Mouse (Mus musculus): ENCODE results near the gene Engase. TPM values are rescaled to one million over a fixed set of nuclear protein-coding genes. Genes with fewer than 3 reads are reported as not detected.
A peak's percentile ranks its signal among the peaks of the same experiment; 100 is the strongest.

Gene Engase
- total RNA-seq, 2 experiments from 2014 or later: 4.2 to 5.1 TPM

DNA sequence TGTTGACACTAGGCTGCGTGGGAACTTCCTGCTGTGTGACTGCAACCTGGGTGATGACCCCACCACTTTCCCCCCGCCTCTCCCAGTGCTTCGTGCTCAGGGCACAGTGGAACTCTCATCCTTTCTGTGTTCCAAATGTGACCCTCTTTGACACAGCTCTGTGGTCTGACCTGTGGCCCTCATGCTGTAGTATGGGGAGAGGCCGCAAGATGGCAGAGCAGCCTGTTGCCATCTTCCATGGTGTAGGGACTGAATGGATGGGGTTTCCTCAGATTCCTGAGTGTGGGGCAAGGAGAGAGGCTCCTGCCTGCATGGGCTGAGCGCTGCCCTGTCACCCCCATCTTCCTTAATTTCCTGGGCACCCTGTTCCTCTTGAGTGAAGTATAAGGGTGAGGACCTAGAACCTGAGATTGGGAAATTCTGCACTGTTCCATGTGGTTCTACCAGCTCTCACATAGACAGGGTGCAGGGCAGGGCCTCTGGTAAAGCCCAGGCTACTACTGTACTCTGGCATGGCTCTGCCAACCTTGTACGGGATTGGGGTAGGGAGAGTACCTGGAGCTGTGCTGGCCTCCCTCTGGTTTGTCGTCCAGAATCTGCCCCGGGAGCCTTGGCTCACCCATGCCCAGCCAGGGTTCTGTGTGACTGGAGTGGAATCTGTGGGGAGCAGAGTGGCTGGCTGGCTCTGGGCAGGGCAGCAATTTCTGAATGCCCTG is 11.7 kb downstream of the Engase start:
- no peak for DNase-seq

DNA sequence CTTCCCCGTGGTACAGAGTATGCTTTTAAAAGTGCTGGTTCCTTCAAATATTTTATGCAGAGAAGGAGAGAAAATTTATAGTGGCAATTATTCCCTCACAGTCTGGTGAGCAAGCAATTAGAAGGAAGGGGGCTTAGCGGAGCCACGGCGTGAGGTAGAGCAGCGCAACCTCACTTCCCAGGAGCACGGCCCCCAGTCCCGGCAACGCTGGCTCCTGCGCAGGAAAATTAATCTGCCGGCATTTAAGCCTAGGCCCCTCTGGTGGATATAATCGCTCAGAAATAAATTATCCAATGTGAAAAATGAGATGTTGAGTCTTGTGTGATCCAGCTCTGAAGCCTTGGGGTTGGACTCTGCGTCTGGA is 12.3 kb downstream of the Engase start:
- DNase-seq: no peak

DNA sequence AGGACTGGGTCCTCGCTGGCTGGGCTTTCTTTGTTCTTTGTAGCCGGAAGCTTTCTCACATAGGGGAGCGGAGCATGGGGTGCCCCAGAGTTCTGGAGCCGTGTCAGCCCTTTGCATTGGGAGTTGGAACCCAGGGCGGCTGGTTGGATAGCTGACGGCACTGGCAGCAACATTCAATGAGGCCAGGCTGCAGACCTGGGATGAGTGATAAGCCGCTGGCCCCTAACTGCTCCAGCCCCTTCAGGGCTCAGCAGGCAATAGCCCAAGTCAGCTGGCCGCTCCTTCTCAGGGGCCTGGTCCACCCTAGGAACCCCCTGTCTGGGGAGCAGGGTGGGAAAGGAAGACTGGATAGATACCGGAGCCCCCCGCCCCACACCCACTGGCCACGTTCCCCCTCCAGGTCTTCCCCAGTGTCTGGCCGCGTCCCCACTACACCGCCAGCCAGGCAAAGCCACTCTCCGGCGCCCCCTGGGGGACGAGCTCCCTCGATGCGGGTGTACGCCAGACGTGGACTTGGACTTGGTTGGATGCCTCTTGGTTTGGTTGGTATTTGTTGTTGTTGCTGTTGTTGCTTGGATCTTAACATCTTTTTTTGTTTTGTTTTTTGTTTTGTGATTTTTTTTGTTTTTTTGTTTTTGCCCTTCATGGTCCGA is 14.1 kb downstream of the Engase start:
- DNase-seq: peak; percentile 74 to 93

DNA sequence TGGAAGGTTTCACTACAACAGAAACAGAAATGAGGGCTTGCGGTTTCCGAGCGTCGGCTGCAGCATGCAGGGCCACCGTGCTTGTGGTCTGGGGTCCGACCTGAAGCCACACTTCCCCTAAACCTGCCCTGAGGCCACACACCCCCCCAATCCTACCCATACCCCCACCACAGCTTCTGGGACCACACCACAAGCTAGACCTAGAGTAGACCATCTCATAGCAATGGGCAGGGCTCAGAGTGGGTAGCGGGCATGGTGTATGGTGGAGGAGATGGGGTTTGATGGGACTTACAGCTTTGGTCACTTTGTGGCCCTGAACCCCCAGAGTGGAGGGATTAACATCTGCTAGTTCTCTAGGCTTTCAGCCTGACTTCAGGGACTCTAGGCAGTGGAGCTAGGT is 14.6 kb downstream of the Engase start:
- no peak for DNase-seq

DNA sequence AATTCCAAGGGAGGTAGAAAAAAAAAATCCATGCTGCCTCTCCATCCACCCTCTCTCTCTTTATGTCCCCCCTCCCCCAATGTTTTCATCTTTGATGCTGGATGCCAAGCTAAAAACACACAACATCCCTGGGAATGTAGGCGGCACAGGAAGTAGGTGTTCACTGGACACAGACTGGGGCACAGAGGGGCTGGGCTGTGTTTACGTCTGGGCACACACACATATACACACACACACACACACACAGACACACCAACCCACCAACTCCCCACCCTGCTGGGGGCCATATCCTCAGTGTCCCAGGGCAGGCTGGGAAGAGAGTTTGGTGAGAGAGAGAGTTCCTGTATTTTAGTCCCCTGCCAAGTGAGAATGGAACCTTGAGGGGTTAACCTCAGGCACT is 16.8 kb downstream of the Engase start:
- no peak for DNase-seq

DNA sequence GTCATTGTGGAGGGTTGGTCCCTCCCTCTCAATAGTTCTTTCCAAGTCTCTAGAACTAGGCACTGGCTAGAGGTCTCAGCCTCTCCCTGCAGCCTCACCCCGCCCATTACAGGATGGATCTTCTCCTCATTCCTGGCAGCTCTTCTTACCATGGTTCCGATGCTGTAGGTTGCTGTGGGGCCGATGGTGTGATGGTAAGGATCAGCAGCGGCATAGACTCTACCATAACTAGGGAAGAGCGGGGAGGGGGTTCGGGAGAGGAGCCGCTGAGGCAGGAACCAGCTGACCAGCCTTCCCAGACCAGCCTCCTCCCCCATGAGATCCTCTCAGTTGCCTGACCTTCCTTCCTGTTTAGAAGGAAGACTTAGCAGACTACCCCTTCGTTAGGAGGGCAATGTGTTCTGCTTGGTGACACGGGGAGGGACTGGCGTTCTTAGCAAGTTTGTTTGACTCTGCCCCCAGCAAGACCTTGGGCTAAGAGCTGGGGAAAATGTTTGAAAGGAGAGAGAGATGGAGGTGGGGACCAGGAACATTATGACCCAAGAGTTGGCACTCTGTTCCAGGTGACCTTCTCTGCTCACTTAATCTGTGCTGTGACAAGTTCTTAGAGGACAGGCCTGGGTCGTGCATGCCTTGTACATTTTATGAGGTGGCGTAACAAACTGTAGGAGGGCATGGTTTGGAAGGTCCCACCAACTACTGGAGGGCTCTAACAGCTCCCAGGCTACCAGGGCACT is 17.5 kb downstream of the Engase start:
- DNase-seq: no peak

DNA sequence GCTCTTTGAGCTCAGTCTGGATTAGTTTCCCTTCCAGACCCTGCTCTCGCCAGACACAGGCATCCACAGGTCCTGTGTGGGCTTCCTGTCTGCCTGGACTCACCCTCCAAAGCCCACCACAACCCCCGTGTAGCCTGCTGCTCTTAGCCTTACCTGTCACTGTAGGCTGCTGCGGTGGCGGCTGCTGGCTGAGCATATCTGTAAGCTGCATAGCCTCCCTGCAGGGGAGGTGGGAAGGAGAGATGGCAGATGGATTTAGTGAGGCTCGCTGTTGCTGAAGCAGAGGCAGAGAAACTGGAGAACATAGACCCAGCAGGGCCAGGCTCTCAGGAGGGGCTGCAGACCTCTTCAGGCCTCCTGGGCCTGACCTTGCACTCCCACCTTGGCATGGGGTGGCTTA is 18.4 kb downstream of the Engase start:
- no peak for DNase-seq

DNA sequence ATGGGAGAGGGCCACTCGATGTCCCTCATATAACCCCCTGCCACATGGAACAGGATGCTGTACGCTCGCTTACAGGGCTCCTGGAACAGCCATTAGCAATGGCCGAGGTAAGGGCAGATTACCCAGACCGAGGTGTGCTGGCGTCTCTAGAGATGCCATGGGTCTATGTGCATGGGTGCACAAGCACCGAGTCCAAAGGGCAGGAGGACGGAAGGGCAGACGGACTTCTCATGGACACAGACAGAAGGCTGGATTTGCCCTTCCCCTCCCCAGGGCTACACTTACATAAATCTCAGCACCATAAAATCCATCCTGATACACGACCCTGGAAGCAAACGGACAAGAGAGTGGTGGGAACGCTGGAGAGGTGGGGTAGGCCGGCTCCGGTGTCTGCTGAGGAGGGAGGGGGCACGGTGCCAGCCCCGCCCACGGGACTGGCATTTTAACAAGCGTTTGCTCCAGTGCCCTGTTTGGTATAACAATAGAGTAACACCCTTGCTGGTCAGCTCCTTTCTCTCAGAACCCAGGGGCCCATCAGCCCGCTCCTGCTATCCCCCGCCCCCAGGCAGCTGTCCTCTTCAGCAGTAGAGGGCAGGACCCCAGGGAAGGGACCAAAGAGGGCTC is 19.5 kb downstream of the Engase start:
- no peak for DNase-seq

DNA sequence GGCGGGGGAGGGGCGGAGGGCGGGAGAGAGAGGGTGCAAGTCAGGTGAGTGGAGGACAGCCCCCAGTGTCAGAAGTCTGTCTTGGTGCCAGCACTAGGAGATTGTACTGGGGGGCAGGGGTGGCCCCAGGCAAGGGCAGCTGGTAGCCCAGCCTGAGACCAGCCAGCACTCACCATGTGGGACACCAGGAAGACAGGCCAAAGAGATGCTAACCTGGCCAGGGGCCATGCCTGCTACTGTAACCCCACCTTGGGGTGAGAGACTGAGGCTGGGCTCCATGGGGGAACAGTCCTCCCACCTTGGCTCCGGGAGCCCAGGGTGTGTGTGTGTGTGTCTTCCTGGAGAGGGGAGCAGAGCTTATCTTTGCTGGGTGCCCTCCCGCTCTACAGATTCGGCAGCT is 26.4 kb downstream of the Engase start:
- no peak for DNase-seq

DNA sequence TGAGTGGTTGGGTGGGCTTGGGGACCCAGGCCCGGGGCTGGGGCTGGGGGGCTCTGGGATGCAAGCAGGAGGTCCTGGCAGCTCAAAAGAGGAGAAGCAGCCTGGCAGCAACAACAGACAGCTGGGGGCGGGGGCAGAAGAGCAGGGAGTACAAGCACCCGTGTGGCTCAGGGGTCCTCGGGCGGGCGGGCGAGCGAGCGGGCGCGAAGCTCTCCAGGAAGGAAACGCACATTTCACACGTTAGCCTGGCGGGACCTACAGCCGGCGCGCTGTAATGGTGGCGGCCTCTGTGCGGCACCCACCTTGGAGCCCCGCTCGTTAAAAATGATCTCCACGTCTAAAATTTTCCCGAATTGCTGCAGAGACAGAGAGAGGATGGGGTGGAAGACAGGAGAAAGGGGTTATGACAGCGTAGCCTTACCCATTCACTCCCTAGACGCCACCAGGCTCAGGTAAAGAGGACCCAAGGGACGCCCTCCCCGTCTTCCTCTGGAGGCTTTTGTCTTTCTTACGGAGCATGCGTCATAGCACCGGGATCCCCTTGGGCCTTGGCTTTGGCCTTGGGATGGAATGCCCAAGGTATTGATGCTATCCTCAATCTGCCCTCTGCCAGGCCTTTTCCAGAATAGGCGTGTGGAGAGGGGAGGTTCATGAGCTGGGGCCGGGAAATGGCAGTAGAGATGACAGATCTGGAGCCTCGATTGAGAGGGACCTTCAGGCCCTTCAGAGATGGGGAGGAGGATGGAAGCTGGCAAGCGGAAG is 27.0 kb downstream of the Engase start:
- no peak for DNase-seq

DNA sequence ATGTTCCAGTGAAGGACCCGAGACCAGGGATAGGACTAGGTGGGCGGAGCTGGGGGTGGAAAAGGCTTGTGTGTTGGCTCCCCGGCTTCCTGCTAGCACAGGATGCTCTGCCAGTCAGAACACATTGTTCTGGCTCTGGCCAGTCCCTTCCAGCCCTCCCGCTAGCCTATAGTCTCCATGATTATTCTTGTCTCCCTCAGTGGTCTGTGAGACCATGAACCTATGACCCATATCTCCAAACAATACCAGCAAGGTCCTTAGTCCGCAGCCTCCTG is 27.5 kb downstream of the Engase start:
- DNase-seq: no peak

DNA sequence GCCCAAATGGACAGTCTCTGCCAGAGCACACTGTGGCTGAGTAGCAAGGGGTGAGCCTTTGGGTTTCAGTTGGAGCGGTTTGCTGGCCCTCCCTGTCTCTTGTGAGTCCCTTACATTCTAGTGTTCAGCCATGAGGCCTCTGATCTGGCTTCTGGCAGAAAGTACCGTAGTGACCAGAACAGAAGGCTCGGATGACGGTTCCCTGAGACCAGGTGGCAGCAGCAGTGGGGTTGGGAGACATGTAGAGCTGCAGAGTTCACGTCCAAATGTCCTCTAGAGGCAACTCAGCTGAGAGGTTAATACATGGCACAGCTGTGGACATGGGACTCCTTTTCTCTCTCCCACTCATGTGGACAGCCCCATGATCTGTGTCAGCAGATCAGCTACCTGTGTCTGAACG is 30.5 kb downstream of the Engase start:
- no peak for DNase-seq

DNA sequence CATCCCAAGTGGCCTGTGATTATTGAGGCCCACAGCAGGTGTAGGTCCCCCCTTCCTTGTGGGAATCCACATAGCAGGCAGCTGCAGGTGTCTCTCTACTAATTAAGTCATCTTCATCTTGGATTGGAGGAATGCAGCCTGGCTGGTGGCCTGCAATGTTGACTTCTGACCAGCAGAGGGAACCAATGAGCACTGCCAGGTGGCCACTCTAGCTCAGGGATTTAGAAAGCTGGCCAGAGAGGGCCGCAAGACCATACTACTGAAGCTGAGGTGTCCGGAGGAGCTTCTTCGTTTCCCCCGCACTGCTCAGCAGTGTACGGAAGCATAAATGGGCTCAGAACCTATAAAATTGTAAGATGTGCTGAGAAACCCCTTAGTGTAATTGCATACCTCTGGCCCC is 31.3 kb downstream of the Engase start:
- DNase-seq: peak; percentile 66 to 86

DNA sequence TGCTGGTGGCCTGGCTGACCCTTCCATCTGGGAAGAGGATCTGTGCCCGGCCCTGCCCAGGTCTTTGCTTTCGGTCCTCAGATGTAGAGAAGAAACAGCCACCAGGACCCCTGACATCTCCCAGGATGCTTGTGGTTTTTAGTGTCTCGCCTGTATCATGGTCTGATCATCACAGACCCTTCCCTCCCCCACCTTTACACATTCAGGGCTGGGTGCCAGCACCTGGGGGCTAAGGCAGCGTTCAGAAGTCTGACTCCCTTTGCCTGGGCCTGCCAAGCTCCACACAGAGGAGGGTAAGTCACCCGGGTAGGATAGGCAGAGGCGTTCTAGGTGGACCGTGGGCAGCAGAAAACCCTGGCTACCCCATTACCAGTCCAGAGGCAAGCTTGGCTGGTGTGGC is 31.7 kb downstream of the Engase start:
- no peak for DNase-seq

DNA sequence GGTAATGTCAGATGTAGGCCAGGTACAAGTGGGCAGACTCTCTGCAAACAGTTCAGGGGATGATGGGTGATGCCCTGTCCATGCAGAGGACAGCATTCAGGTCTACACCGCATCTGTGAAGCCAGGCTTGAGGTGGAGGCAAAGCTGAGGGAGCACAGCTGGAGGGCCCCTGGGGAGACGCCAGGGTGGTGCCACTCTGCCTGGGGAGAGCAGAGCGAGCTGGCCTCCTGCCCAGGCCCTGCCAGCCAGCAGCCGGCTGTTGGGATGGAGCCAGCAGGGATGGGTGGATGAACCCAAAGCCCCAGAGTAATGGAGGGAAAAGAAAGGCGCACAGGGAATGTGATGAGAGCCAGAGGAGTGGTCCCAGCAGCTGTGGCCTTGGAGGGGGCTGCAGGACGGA is 35.2 kb downstream of the Engase start:
- peak; percentile 40 to 51 for DNase-seq

DNA sequence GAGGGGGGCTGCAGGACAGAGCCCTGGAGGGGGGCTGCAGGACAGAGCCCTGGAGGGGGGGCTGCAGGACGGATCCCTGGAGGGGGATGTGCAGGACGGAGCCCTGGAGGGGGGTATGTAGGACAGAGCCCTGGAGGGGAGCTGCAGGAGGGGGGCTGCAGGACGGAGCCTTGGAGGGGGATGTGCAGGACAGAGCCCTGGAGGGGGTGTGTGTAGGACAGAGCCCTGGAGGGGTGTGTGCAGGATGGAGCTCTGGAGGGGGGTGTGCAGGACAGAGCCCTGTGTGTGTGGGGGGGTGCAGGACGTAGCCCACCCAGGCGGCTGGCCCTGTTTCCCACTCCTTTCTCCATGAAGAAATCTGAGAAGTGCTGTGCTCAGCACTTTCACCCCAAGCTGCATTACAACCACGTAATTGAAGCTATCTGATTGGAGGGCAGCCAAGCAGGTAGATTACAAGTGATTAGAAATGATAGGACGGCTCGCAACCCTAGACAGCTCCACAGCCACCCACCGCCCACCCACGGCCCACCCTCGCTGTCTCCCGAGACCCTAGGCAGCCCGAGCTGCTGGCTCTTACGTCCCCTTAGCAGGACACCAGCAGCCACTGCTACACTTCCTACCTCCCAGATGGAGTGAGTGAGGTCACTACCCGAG is 35.8 kb downstream of the Engase start:
- no peak for DNase-seq

DNA sequence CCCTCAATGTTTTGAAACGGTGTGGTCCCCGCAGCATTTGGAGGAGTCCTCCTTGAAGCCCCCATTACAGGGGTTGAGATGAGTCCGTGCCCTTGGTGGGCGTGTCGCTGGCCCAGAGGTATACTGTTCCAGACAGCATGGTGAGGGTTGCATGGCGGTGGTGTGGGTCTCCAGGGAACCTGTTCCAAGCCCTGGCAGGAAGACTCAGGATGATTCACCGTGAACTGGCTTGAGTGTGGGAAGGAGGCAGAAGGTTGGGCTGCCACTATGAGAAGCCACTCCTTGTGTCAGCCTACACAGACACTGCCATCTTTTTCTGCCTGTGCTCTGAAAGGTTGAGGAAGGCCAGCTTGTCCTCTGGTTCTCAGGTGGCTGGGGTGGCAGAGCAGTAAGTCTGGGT is 41.3 kb downstream of the Engase start:
- no peak for DNase-seq

DNA sequence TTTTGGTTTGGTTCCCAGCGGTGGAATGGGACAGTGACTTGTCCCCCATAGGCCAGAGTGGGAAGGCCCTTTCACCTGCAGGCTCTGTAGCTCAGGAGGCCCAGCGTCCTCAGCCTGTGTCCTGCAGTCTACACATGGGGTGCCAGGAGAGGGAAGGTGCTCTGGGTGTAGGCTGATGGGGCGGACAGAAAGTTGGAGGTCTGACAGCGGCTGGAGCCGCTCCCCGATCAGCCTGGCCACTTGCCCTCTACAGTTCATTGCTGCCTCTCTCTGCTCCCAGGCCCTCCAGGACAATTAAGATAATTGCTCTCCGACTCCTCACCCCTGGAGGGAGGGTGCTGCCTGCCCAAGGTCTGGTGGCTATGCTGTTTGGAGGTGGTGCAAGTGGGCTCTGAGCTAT is 42.1 kb downstream of the Engase start:
- DNase-seq: peak; percentile 80 to 86

DNA sequence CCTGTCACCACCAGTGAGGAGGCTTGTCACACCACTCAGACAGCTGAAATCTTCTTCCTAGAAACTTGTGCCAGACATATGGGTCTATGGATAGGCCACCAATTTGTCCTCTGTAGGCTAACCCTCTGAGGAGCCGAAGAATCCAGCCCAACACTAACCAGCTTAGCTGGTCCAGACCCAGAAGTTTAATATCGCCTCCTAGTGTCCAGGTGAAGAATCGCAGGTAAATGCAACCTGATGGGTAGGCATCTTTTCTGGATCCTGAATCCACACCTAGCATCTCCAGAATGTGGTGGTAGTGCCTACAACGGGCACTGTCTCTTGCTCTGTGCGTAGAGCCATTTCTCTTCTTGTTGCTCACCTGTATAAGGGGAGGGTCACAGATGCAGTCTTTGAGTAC is 43.6 kb downstream of the Engase start:
- no peak for DNase-seq

DNA sequence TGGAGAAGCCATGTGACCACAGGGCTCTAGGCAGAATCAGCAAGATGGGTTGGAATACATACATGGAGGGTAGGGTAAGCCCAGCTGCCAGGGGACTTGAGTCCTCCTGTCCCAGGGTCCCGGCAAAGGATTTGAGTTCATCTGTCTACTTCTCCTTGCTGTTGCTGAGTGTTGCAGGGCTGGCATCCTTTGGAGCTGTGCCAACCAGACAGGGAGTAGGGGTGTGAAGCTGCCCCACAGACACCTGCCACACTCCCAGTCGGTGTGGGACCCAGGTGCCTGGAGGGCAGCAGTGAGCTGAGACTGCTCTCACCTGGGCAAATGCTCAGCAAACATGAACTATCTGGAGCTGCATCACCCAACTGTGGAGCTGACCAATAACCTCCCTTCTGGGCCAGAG is 44.3 kb downstream of the Engase start:
- DNase-seq: no peak

DNA sequence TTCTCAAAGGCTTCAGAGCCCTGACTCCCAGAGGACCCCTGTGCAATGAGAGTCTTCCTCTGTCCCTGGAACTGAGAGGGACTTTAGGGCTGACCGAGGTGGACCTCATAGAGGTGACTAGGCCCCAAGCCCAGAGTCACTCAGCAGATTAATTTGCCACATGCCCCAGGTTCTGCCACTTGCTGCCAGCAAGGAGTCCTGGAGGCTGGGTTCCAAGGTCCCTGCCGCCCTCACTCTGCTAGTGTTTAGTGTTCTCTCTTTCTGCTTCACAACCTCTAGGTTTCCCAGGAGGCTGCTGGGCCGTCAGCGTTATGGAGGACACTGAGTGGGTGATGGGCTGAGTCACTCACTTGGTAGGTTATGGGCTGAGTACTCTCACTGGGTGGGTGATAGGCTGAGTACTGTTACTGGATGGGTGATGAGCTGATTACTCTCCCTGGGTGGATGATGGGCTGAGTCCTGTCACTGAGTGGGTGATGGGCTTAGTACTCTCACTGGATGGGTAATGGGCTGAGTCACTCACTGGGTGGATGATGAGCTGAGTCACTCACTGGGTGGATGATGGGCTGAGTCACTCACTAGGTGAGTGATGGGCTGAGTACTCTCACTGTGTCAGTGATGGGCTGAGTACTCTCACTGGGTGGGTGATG is 47.0 kb downstream of the Engase start:
- no peak for DNase-seq

DNA sequence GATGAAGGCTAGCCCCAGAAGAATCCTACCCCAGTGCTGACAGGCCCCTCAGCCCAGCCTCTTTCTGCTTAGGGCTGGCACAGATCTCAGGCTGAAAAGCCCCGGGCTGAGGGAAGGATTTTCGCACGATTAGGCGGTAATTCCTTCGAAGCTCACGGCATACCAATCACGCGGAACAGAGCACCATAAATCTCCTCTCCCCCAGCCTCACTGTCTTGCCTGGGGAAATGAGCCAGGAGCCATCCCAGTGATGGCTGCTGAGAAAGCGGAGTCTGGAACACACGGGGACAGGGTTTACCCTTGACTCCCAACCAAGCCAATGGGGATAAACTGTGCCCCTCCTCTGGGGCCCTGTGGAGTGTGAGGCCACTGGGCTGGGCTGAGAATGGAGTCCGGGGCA is 48.4 kb downstream of the Engase start:
- DNase-seq: no peak

Data from heart, adult 18-20 months (tissue).